Mouse (Mus musculus) 3T3-L1 (cell line): ENCODE data around the gene Gpd2.

Source experiments
- DNase-seq: peaks from one replicate; pipeline ENCODE4 v3.0.0-alpha.2; 2015; ENCODE audit warnings: low read depth, low spot score

Gpd2 gene

GRCm38 (mm10) chr2:57384625-57385024 is 147.2 kb downstream of the Gpd2 start:
- DNase-seq: no peak

GRCm38 (mm10) chr2:57387816-57388215 is 150.4 kb downstream of the Gpd2 start:
- no peak for DNase-seq

GRCm38 (mm10) chr2:57395071-57395470 is 157.6 kb downstream of the Gpd2 start:
- DNase-seq: no peak

- DNase-seq: no peak
Observed at GRCm38 (mm10) chr2:57396061-57396460, 158.6 kb downstream of the Gpd2 start.

GRCm38 (mm10) chr2:57397727-57398126 is 160.3 kb downstream of the Gpd2 start:
- DNase-seq: no peak

- peak; percentile 30 for DNase-seq
Observed at GRCm38 (mm10) chr2:57407414-57408019, 170.1 kb downstream of the Gpd2 start.

- DNase-seq: no peak
Observed at GRCm38 (mm10) chr2:57408413-57408812, 171.0 kb downstream of the Gpd2 start.

GRCm38 (mm10) chr2:57411551-57411950 is 174.1 kb downstream of the Gpd2 start:
- DNase-seq: no peak

GRCm38 (mm10) chr2:57414550-57415160 is 177.2 kb downstream of the Gpd2 start:
- DNase-seq: no peak

GRCm38 (mm10) chr2:57416711-57417110 is 179.3 kb downstream of the Gpd2 start:
- DNase-seq: no peak
